Mouse (Mus musculus): Measurements from ENCODE around the gene Pold3.

- TF ChIP-seq EP300 (IDR thresholded peaks at IDR 0.05; ENCODE audit: low read depth) (no peak), CTCF (IDR thresholded peaks at IDR 0.05; ENCODE audit: low read depth) (no peak)
Observed at GRCm38 (mm10) chr7:100126514-100126913, 5.1 kb upstream of the Pold3 start.
